Mouse (Mus musculus): ENCODE data around the gene Tiam1.

GRCm38 (mm10) chr16:90073510-90073909 lies 70.1 kb downstream of the Tiam1 start:
- TF ChIP-seq CTCF (IDR thresholded peaks at IDR 0.05) = no peak
- no peak for TF ChIP-seq EP300 (IDR thresholded peaks at IDR 0.05)
